Mouse (Mus musculus) kidney, embryonic 14.5 days (tissue): ENCODE measurements around the gene Zfp335. TPM values are rescaled to one million over a fixed set of nuclear protein-coding genes. Genes with fewer than 3 reads are reported as not detected.

Experiments used
- ATAC-seq: fragments of 200-750 bp; cut with Nextera tagmentation; 2 replicates; pipeline ENCODE4 v1.8.0; 2017; ENCODE audit warnings: moderate number of reproducible peaks, mild to moderate bottlenecking, moderate TSS enrichment, moderate library complexity; ENCODE audit not compliant: low FRiP score, low TSS enrichment
- H3K27ac ChIP-seq: fragments of 300-500 bp; sonication (generic); 2 replicates; pipeline ENCODE4 v1.5.1; 2014; ENCODE audit warnings: low read depth, mild to moderate bottlenecking, low read length, moderate library complexity, mixed read lengths
- H3K27me3 ChIP-seq: fragments of 300-500 bp; sonication (generic); 2 replicates; pipeline ENCODE4 v1.6.1; 2014; ENCODE audit warnings: mild to moderate bottlenecking, low read length; ENCODE audit not compliant: control insufficient read depth, insufficient read depth
- H3K36me3 ChIP-seq: fragments of 300-500 bp; sonication (generic); 2 replicates; pipeline ENCODE4 v1.6.1; 2014; ENCODE audit warnings: low read length, mixed read lengths; ENCODE audit not compliant: control insufficient read depth, insufficient read depth
- H3K4me1 ChIP-seq: fragments of 300-500 bp; sonication (generic); 2 replicates; pipeline ENCODE4 v1.6.1; 2014; ENCODE audit warnings: low read length, mixed read lengths; ENCODE audit not compliant: control insufficient read depth, insufficient read depth
- H3K4me2 ChIP-seq: fragments of 300-500 bp; sonication (generic); replicated peaks from 2 replicates; pipeline ENCODE4 v1.6.1; 2014; ENCODE audit warnings: low read depth, mild to moderate bottlenecking, low read length
- H3K4me3 ChIP-seq: fragments of 300-500 bp; sonication (generic); 2 replicates; pipeline ENCODE4 v1.5.1; 2014; ENCODE audit warnings: mild to moderate bottlenecking, low read length
- H3K9ac ChIP-seq: fragments of 300-500 bp; sonication (generic); 2 replicates; pipeline ENCODE4 v1.6.1; 2014; ENCODE audit warnings: low read depth, mild to moderate bottlenecking, low read length, moderate library complexity
- H3K9me3 ChIP-seq: fragments of 300-500 bp; sonication (generic); 2 replicates; pipeline ENCODE4 v1.6.1; 2016; ENCODE audit warnings: low read length; ENCODE audit not compliant: control insufficient read depth
- WGBS: fragments of 180-500 bp; shearing (Covaris S2); extraction: QIAGEN DNeasy Blood & Tissue Kit; methylation state at CpG from one replicate; pipeline ENCODE4 v1.1.7; 2014; 5-methylcytosine and 5-hydroxymethylcytosine counted together
- polyA plus RNA-seq: library from polyadenylated mRNA; unstranded; fragments of >200 nt; fragmentation: Nextera tagmentation; extraction: Ambion mirVana; gene quantifications from 2 replicates; pipeline ENCODE4 v1.2.1, GENCODE M21; 2014

The Zfp335 gene
- polyA plus RNA-seq, 1 experiment from 2014 or later: 13.8 TPM

DNA sequence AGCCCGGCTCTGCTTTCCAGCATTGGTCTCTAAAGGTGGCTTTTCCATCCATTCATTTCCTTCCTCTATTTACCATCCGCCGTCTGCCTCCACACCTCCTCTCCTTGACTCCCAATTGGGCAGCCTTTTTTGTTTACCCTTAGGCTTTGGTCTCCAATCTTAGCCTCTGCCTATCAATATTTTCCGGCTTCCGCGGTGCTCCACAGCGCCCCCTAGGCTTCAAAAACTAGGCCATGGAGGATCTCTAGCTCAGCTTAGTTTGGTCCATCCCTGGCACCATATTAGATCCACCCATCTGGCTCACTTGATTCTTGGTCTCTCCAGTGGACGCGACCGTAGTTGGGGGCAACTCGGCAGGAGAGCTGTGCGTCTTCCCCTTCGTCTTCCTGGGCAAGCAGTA lies 38.9 kb upstream of the Zfp335 start:
- ATAC-seq: no peak
- Histone ChIP-seq H3K36me3 (no peaks in the 10 kb centered on the region), H3K4me3 (no peak overlapping the region), H3K27me3 (peaks cover 70% of the 10 kb centered on the region), H3K9me3 (no peaks in the 10 kb centered on the region), H3K9ac (no peak overlapping the region), H3K4me2 (no peak overlapping the region), H3K4me1 (no peaks in the 10 kb centered on the region; the same call in 1 of the 2 replicates), H3K27ac (no peak overlapping the region)
- WGBS: 28% methylated on average over 13 of the region's 13 CpGs

DNA sequence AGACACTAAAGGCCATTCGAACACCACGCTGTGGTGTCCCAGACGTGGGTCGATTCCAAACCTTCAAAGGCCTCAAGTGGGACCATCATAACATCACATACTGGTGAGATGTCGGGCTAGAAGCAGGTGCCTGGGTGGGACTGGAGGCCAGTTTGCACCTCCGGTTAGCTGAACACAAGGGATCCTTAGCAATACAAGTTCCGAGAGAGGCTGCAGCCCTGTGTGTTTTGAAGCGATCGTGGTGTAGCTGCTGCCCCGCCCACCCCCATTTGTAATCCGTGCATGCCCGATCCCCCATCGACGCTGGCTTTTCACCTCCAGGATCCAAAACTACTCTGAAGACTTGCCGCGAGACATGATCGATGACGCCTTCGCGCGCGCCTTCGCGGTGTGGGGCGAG lies 37.4 kb upstream of the Zfp335 start:
- peaks cover 70% of the 10 kb centered on the region for H3K27me3 ChIP-seq
- H3K36me3 ChIP-seq: no peaks in the 10 kb centered on the region
- H3K4me3 ChIP-seq: peak overlapping the region; percentile 22

DNA sequence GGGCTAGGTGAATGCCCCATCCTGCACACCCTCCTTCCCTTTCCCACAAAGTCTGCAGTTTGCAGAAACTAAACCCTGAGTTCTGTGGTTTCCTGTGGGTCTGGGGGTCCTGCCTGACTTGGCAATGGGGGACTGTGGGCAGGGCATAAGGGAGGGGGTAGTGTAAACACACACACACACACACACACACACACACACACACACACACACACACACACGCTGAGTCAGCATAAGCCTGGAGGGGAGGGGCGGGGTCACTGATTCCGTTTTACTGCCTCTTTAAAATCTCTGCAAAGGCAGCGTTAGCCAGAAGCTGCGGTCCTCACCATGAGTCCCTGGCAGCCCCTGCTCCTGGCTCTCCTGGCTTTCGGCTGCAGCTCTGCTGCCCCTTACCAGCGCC lies 36.4 kb upstream of the Zfp335 start:
- H3K27ac ChIP-seq: no peak overlapping the region
- H3K9me3 ChIP-seq: no peaks in the 10 kb centered on the region
- peaks cover 64% of the 10 kb centered on the region for H3K27me3 ChIP-seq
- H3K4me3 ChIP-seq: no peak overlapping the region
- no peak overlapping the region for H3K4me2 ChIP-seq
- H3K9ac ChIP-seq: no peak overlapping the region
- no peaks in the 10 kb centered on the region for H3K36me3 ChIP-seq
- 4% methylated on average over 6 of the region's 7 CpGs for WGBS
- no peak for ATAC-seq
- no peaks in the 10 kb centered on the region; the same call in 1 of the 2 replicates for H3K4me1 ChIP-seq

More for the DNA sequence above, 37.4 kb upstream of the Zfp335 start:
- peak overlapping the region; percentile 24 for H3K4me2 ChIP-seq
- H3K27ac ChIP-seq: no peak overlapping the region
- no peak overlapping the region for H3K9ac ChIP-seq
- WGBS: 7% methylated on average over 25 of the region's 25 CpGs
- no peaks in the 10 kb centered on the region; the same call in 1 of the 2 replicates for H3K4me1 ChIP-seq
- ATAC-seq: no peak
- H3K9me3 ChIP-seq: no peaks in the 10 kb centered on the region

DNA sequence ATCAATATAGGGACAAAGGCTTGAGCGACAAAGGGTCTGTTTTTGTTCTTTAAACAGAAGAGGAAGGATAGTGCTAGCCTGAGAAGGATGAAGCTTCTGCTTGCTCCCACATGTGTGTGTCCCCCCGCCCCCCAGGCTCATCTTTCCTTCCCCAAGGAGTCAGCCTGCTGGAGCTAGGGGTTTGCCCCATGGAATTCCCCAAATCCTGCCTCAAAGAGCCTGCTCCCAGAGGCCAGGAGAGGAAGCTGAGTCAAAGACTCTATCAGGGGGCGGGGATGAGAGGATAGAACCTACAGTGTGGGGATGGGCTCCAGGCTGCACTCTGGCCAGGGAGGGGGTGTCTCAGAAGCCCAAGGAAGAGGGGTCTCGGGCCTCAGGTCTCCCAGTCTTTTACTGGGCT lies 35.9 kb upstream of the Zfp335 start:
- no peaks in the 10 kb centered on the region for H3K36me3 ChIP-seq
- H3K27ac ChIP-seq: no peak overlapping the region
- H3K4me2 ChIP-seq: no peak overlapping the region
- no peaks in the 10 kb centered on the region; the same call in 1 of the 2 replicates for H3K4me1 ChIP-seq
- H3K9me3 ChIP-seq: no peaks in the 10 kb centered on the region
- no peak overlapping the region for H3K9ac ChIP-seq
- no peak for ATAC-seq
- H3K4me3 ChIP-seq: no peak overlapping the region
- peaks cover 59% of the 10 kb centered on the region for H3K27me3 ChIP-seq
- WGBS: 33% methylated on average over 4 of the region's 4 CpGs

DNA sequence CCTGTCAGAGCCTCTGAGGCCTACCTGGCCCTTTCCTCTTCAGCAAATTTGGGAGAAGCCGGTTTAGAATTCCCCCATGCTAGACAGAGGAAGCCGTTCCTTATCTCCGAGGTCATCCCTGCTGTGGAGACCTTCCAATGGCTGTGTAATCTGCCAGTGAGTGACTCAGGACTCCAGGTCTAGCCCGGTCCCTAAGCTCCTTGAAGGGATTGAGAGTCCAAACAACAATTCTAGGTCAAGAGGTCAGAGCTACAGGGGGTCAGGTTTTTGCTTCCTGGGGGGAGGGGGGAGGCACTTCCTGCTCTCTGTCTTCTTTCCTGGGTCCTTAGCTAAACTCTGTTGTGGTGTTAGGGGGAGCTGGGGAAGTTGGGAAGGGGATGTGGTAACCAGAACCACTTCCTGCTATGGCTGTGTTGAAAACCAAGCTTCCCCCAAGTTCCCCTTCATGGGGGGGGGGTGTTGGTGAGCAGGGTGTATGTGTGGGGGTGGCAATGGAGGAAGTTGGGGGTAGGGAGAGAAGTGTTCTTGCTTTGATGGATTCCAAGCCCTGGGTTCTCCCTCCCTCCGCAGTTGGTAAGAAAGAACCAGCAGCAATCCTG lies 31.2 kb upstream of the Zfp335 start:
- no peak overlapping the region for H3K4me3 ChIP-seq
- H3K36me3 ChIP-seq: no peaks in the 10 kb centered on the region
- H3K4me2 ChIP-seq: no peak overlapping the region
- no peak overlapping the region for H3K9ac ChIP-seq
- no peaks in the 10 kb centered on the region for H3K9me3 ChIP-seq
- H3K27ac ChIP-seq: no peak overlapping the region
- peaks cover 26% of the 10 kb centered on the region for H3K4me1 ChIP-seq
- peaks cover 19% of the 10 kb centered on the region for H3K27me3 ChIP-seq
- 22% methylated on average over 5 of the region's 5 CpGs for WGBS
- ATAC-seq: no peak

DNA sequence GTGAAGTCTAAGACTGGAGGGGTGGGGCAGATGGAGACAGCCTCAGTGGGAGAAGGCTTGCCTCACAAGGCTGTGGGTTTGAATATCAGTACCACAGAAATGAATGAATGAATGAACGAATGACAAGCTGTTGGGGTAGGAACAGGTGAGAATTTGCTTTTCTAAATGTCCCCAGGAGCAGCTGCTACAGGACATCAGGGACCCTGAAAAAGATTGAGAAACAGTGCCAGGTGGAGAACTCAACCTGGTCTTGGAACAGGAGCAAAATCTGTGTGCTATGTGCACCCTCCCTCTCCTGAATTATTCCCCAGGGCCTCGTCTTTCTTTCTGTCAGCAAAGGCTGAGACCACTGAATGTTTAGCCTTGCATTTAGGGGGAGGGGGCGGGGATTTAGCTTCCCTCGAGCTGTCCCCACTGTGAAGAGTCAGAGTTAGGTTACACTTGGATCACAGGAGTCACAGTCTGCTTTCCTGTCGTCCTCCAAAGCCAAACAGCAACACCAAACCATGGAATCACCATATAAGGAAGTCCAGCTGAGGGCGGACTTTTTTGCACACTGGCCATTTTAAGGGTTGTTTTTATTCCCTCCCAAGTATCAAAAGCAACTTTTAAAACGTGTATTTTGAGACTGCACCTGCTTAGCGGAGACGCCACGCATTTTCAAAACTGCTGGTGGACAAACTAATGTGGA lies 28.7 kb upstream of the Zfp335 start, which contains the start of gene Mmp9:
TSS of gene Mmp9 (plus strand) at position 641 of the 691 bp plus-strand sequence.
- ATAC-seq: no peak
- H3K4me3 ChIP-seq: no peak within 1 kb of the TSS
- 18% methylated on average over 10 of the region's 10 CpGs for WGBS
- H3K27ac ChIP-seq: no peak within 1 kb of the TSS
- no peak within 1 kb of the TSS for H3K4me2 ChIP-seq
- no peak within 1 kb of the TSS for H3K9ac ChIP-seq
- H3K36me3 ChIP-seq: no peaks in the 10 kb centered on the region
- peaks cover 4% of the 10 kb centered on the region; the same call in 1 of the 2 replicates for H3K27me3 ChIP-seq
- no peaks in the 10 kb centered on the region for H3K9me3 ChIP-seq
- H3K4me1 ChIP-seq: peaks cover 26% of the 10 kb centered on the region

DNA sequence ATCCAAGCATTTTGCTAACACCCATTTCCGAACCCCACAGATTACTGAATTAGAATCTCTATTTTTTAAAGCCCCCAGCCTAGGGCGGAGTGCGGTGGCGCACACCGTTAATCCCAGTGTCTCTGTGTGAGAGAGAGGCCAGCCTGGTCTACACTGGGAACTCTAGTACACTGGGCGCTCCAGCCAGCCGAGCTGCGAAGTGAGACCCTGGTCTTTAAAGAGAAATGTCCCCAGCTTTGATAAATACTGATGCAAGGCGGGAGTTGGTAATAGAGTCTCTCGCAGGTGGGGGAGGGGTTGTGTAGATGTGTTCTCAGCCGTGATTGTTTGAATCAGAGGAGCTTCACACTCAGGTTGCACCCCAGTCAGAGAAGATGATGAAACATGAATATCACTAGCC lies 27.5 kb upstream of the Zfp335 start:
- Histone ChIP-seq H3K9ac (0 out of 2 replicates have a peak overlapping the region, but pooled peaks have one; percentile 36), H3K36me3 (no peaks in the 10 kb centered on the region), H3K27ac (no peak overlapping the region), H3K9me3 (no peaks in the 10 kb centered on the region), H3K27me3 (peaks cover 4% of the 10 kb centered on the region; the same call in 1 of the 2 replicates), H3K4me1 (peaks cover 26% of the 10 kb centered on the region), H3K4me3 (peak overlapping the region; percentile 31), H3K4me2 (peak overlapping the region; percentile 71)
- 3% methylated on average over 11 of the region's 11 CpGs for WGBS
- ATAC-seq: peak; percentile 51

GRCm38 (mm10) chr2:164938146-164939091 lies 26.9 kb upstream of the Zfp335 start:
- no peaks in the 10 kb centered on the region for H3K9me3 ChIP-seq
- H3K27me3 ChIP-seq: peaks cover 4% of the 10 kb centered on the region; the same call in 1 of the 2 replicates
- no peaks in the 10 kb centered on the region for H3K36me3 ChIP-seq
- WGBS: 2% methylated on average over 39 of the region's 39 CpGs
- H3K4me2 ChIP-seq: peak overlapping the region; percentile 71
- H3K4me1 ChIP-seq: peaks cover 26% of the 10 kb centered on the region
- peak; percentile 76; the same call in 1 of the 2 replicates for ATAC-seq
- H3K9ac ChIP-seq: peak overlapping the region; percentile 36; the same call in 1 of the 2 replicates
- peak overlapping the region; percentile 31 for H3K4me3 ChIP-seq
- H3K27ac ChIP-seq: no peak overlapping the region
